Mouse (Mus musculus) liver, adult 2 months (tissue): ENCODE data around the gene Surf1.

Experiments
- CTCF ChIP-seq: fragments of 200-500 bp; IDR thresholded peaks from 2 replicates; pipeline ENCODE4 v1.5.1; 2011; ENCODE audit warnings: low read depth, low read length, control low read depth
- POLR2A ChIP-seq: fragments of 200-500 bp; IDR thresholded peaks from 2 replicates; pipeline ENCODE4 v1.6.1; 2011; ENCODE audit warnings: low read length, control low read depth; ENCODE audit not compliant: insufficient read depth; ENCODE audit errors: extremely low read depth

- TF ChIP-seq POLR2A, result no peak
- no peak for TF ChIP-seq CTCF
These were observed 4.0 kb downstream of the Surf1 start for GRCm38 (mm10) chr2:26912253-26912770.
